31 mouse cellular contexts compared by ENCODE assay signal in the genomic region with DNA sequence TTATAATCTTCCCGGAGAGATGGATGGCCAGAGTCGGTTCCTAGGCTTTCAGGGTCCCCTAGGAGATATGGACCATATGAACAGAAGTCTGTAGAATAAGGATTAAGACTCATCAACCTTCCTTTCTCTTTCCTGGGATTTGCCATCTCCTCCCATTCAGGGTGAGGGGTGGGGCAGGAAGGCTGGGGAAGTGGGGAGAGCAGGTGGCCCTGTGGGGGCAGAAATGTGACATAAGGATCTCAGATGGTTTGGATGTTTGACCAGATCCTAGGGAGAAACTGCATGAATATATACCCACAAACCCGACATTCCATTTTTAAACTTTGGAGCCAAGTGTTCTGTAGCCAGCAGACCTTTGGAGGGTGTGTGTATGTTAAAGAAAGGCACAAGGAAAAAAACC. TPM values are rescaled to one million over a fixed set of nuclear protein-coding genes. Genes with fewer than 3 reads are reported as not detected.
A peak's percentile ranks its signal among the peaks of the same experiment; 100 is the strongest.
DNase-seq lines count a peak whose midpoint lies in the region; ATAC-seq and TF ChIP-seq lines count a peak whose summit lies in the region.
"Had no signal": no experiment of that assay in that cellular context is flagged by ENCODE, and none has a peak within 500 bp of the region (broad histone marks: within the 10 kb centered on the region; RNA-seq: fewer than 3 reads in every experiment).

No protein-coding gene starts in this region.

- peak overlapping the region; percentile 98 for H3K27ac ChIP-seq in cerebellum, adult 2 months (ENCODE audit: insufficient read depth, low read length)
- no peak overlapping the region for H3K27ac ChIP-seq in hindbrain, postnatal 0 days
- no peak overlapping the region for H3K27ac ChIP-seq in hindbrain, embryonic 13.5 days
- no peak overlapping the region for H3K27ac ChIP-seq in midbrain, embryonic 15.5 days
- H3K27ac ChIP-seq in midbrain, embryonic 16.5 days (ENCODE audit: low read length): no peak overlapping the region
- H3K27ac ChIP-seq in olfactory bulb, adult 2 months (ENCODE audit: insufficient read depth, low read depth, low read length): no peak overlapping the region
- H3K27ac ChIP-seq in embryonic facial prominence, embryonic 10.5 days (replicated peaks): no peak overlapping the region
- H3K27ac ChIP-seq: forebrain, embryonic 12.5 days; liver, embryonic 13.5 days; stomach, embryonic 15.5 days had no signal

- no peaks in the 10 kb centered on the region for H3K27me3 ChIP-seq in cerebellum, adult 2 months (ENCODE audit: control insufficient read depth, insufficient read depth, low read length)
- no peaks in the 10 kb centered on the region for H3K27me3 ChIP-seq in hindbrain, postnatal 0 days (ENCODE audit: insufficient read depth, low read length)
- H3K27me3 ChIP-seq in hindbrain, embryonic 13.5 days: peaks cover 25% of the 10 kb centered on the region
- H3K27me3 ChIP-seq in midbrain, embryonic 15.5 days (replicated peaks): peaks cover 6% of the 10 kb centered on the region
- H3K27me3 ChIP-seq in midbrain, embryonic 16.5 days (ENCODE audit: control insufficient read depth, insufficient read depth, low read depth, low read length): no peaks in the 10 kb centered on the region; the same call in 1 of the 2 replicates
- H3K27me3 ChIP-seq in embryonic facial prominence, embryonic 10.5 days (replicated peaks; ENCODE audit: low read depth, poor library complexity, severe bottlenecking): peaks cover 88% of the 10 kb centered on the region

- no peaks in the 10 kb centered on the region for H3K36me3 ChIP-seq in hindbrain, postnatal 0 days (ENCODE audit: insufficient read depth, low read length)
- H3K36me3 ChIP-seq in hindbrain, embryonic 13.5 days: no peaks in the 10 kb centered on the region
- no peaks in the 10 kb centered on the region for H3K36me3 ChIP-seq in midbrain, embryonic 15.5 days (replicated peaks)
- no peaks in the 10 kb centered on the region for H3K36me3 ChIP-seq in midbrain, embryonic 16.5 days (ENCODE audit: control insufficient read depth, insufficient read depth, low read length)
- no peaks in the 10 kb centered on the region for H3K36me3 ChIP-seq in embryonic facial prominence, embryonic 10.5 days (replicated peaks)
- H3K36me3 ChIP-seq: forebrain, embryonic 12.5 days; hindbrain, embryonic 10.5 days; liver, embryonic 13.5 days; stomach, embryonic 15.5 days had no signal

- WGBS in cerebellum, adult 2 months: 12% methylated on average over 3 of the region's 3 CpGs
- 76% methylated on average over 3 of the region's 3 CpGs for WGBS in hindbrain, postnatal 0 days
- WGBS in hindbrain, embryonic 13.5 days: 84% methylated on average over 3 of the region's 3 CpGs
- WGBS in midbrain, embryonic 15.5 days: 68% methylated on average over 3 of the region's 3 CpGs
- WGBS in midbrain, embryonic 16.5 days: 83% methylated on average over 3 of the region's 3 CpGs
- WGBS in olfactory bulb, adult 2 months: 78% methylated on average over 3 of the region's 3 CpGs
- 86% methylated on average over 3 of the region's 3 CpGs for WGBS in embryonic facial prominence, embryonic 10.5 days

- DNase-seq in cerebellum, adult 2 months: peak in 1 of 2 experiments; percentile 73
- no peak for DNase-seq in cerebellum, adult 8-10 months
- no peak for DNase-seq in hindbrain, postnatal 0 days (ENCODE audit: low spot score)
- DNase-seq in embryonic facial prominence, embryonic 10.5 days (ENCODE audit: low spot score): no peak
- DNase-seq: adrenal gland, postnatal 10 days; gastrocnemius, postnatal 14 days; heart, postnatal 14 days; kidney, adult 9 months; kidney, postnatal 10 days; left cerebral cortex, postnatal 4 days; liver, embryonic 13.5 days; lung, adult 18-20 months; lung, postnatal 4 days; thymus, adult 18-20 months; thymus, postnatal 25 days had no signal

- H3K4me2 ChIP-seq in hindbrain, postnatal 0 days (ENCODE audit: low read depth, low read length): peak overlapping the region; percentile 59; the same call in 1 of the 2 replicates
- H3K4me2 ChIP-seq in hindbrain, embryonic 13.5 days: no peak overlapping the region
- 0 out of 2 replicates have a peak overlapping the region, but pooled peaks have one; percentile 5 for H3K4me2 ChIP-seq in midbrain, embryonic 15.5 days
- no peak overlapping the region; the same call in 1 of the 2 replicates for H3K4me2 ChIP-seq in midbrain, embryonic 16.5 days (ENCODE audit: low read length)
- H3K4me2 ChIP-seq: liver, embryonic 13.5 days; stomach, embryonic 15.5 days had no signal

- no peaks in the 10 kb centered on the region for H3K9me3 ChIP-seq in hindbrain, postnatal 0 days (ENCODE audit: low read length)
- H3K9me3 ChIP-seq in hindbrain, embryonic 13.5 days: no peaks in the 10 kb centered on the region
- H3K9me3 ChIP-seq in midbrain, embryonic 15.5 days: no peaks in the 10 kb centered on the region
- H3K9me3 ChIP-seq in midbrain, embryonic 16.5 days (replicated peaks; ENCODE audit: control insufficient read depth, low read length, poor library complexity, severe bottlenecking): no peaks in the 10 kb centered on the region
- no peaks in the 10 kb centered on the region for H3K9me3 ChIP-seq in embryonic facial prominence, embryonic 10.5 days
- H3K9me3 ChIP-seq: forebrain, embryonic 12.5 days; hindbrain, embryonic 10.5 days; liver, embryonic 13.5 days; stomach, embryonic 15.5 days had no signal

- peak overlapping the region; percentile 98 for H3K4me3 ChIP-seq in cerebellum, adult 2 months (replicated peaks; ENCODE audit: insufficient read depth, low read depth, low read length)
- no peak overlapping the region for H3K4me3 ChIP-seq in hindbrain, postnatal 0 days (ENCODE audit: low read length)
- no peak overlapping the region for H3K4me3 ChIP-seq in hindbrain, embryonic 13.5 days
- no peak overlapping the region for H3K4me3 ChIP-seq in midbrain, embryonic 15.5 days
- no peak overlapping the region for H3K4me3 ChIP-seq in midbrain, embryonic 16.5 days (ENCODE audit: low read depth, low read length)
- peak overlapping the region; percentile 7; the same call in 1 of the 2 replicates for H3K4me3 ChIP-seq in olfactory bulb, adult 2 months (ENCODE audit: insufficient read depth, low read depth, low read length)
- H3K4me3 ChIP-seq in embryonic facial prominence, embryonic 10.5 days: no peak overlapping the region
- H3K4me3 ChIP-seq: erythroblast, embryonic 14.5 days; liver, embryonic 13.5 days; megakaryocyte, embryonic 14.5 days; stomach, embryonic 15.5 days had no signal

- 0 out of 2 replicates have a peak, but pooled peaks have one; percentile 14 for TF ChIP-seq POLR2A in cerebellum, adult 2 months (IDR thresholded peaks at IDR 0.05; ENCODE audit: borderline replicate concordance, insufficient read depth, low read length)
- no peak for TF ChIP-seq POLR2A in olfactory bulb, adult 2 months (IDR thresholded peaks at IDR 0.05; ENCODE audit: insufficient read depth, low read depth, low read length)

- no peak for TF ChIP-seq CTCF in cerebellum, adult 2 months (IDR thresholded peaks at IDR 0.05; ENCODE audit: borderline replicate concordance, insufficient read depth, low read depth, low read length)
- TF ChIP-seq CTCF in hindbrain, postnatal 0 days (IDR thresholded peaks at IDR 0.05; ENCODE audit: low read depth): no peak
- TF ChIP-seq CTCF in olfactory bulb, adult 2 months (IDR thresholded peaks at IDR 0.05; ENCODE audit: insufficient read depth, low read depth, low read length): no peak

- no peak for ATAC-seq in hindbrain, postnatal 0 days
- ATAC-seq in hindbrain, embryonic 13.5 days (ENCODE audit: low FRiP score): no peak
- no peak for ATAC-seq in midbrain, embryonic 15.5 days (replicated peaks)
- ATAC-seq in midbrain, embryonic 16.5 days: no peak
- ATAC-seq: intestine, postnatal 0 days; lung, postnatal 0 days; Patski had no signal

- peaks cover 30% of the 10 kb centered on the region for H3K4me1 ChIP-seq in cerebellum, adult 2 months (ENCODE audit: control insufficient read depth, insufficient read depth, low read length)
- peaks cover 8% of the 10 kb centered on the region for H3K4me1 ChIP-seq in hindbrain, postnatal 0 days (ENCODE audit: insufficient read depth, low read length)
- peaks cover 38% of the 10 kb centered on the region for H3K4me1 ChIP-seq in hindbrain, embryonic 13.5 days (replicated peaks)
- H3K4me1 ChIP-seq in midbrain, embryonic 15.5 days: peaks cover 23% of the 10 kb centered on the region
- peaks cover 17% of the 10 kb centered on the region for H3K4me1 ChIP-seq in midbrain, embryonic 16.5 days (ENCODE audit: control insufficient read depth, insufficient read depth, low read length)
- peaks cover 32% of the 10 kb centered on the region for H3K4me1 ChIP-seq in olfactory bulb, adult 2 months (ENCODE audit: control insufficient read depth, insufficient read depth, low read length)
- H3K4me1 ChIP-seq in embryonic facial prominence, embryonic 10.5 days: peaks cover 22% of the 10 kb centered on the region

- H3K9ac ChIP-seq in hindbrain, postnatal 0 days (replicated peaks; ENCODE audit: low read length): no peak overlapping the region
- no peak overlapping the region for H3K9ac ChIP-seq in hindbrain, embryonic 13.5 days
- H3K9ac ChIP-seq in midbrain, embryonic 15.5 days: no peak overlapping the region
- H3K9ac ChIP-seq in midbrain, embryonic 16.5 days (ENCODE audit: low read depth, low read length): no peak overlapping the region
- H3K9ac ChIP-seq: liver, embryonic 13.5 days; stomach, embryonic 15.5 days had no signal

RNA-seq across cellular contexts. Expression of gene Kcnj9, which starts 1.1 kb away (rescaled TPM):
- 116 and 130 TPM in 2 replicates for polyA plus RNA-seq in cerebellum, adult 2 months (2012; rRNA removed)
- total RNA-seq in hindbrain, postnatal 0 days (2014; rRNA removed): 8.0 and 9.8 TPM in 2 replicates
- polyA plus RNA-seq in hindbrain, postnatal 0 days (2015; fragmentation: Nextera tagmentation; extraction: Ambion mirVana): 3.6 and 4.2 TPM in 2 replicates
- 2.2 and 2.5 TPM in 2 replicates for polyA plus RNA-seq in hindbrain, embryonic 13.5 days (2015; fragmentation: Nextera tagmentation; extraction: Ambion mirVana)
- 5.6 and 5.9 TPM in 2 replicates for polyA plus RNA-seq in midbrain, embryonic 15.5 days (2015; fragmentation: Nextera tagmentation; extraction: Ambion mirVana)
- 7.7 and 7.8 TPM in 2 replicates for polyA plus RNA-seq in midbrain, embryonic 16.5 days (2015; fragmentation: Nextera tagmentation; extraction: Ambion mirVana)
- polyA plus RNA-seq in olfactory bulb, adult 2 months (2012; ENCODE audit: insufficient read depth, insufficient read length, low replicate concordance, missing spikeins): not detected in 2 replicates
- polyA plus RNA-seq in embryonic facial prominence, embryonic 10.5 days (2016; fragmentation: Nextera tagmentation; extraction: Ambion mirVana): 0.10 and 0.11 TPM in 2 replicates
- total RNA-seq: gastrocnemius, postnatal 14 days; granulocyte monocyte progenitor cell, adult 5-6 weeks; heart, postnatal 14 days; MEL; monocyte, adult 5-6 weeks had no signal
- polyA plus RNA-seq: heart, embryonic 14.5 days; liver, embryonic 13.5 days; lung, postnatal 0 days had no signal

RNA-seq across cellular contexts. Expression of gene Kcnj10, which starts 13.0 kb away (rescaled TPM):
- 141 and 174 TPM in 2 replicates for polyA plus RNA-seq in cerebellum, adult 2 months (2012; rRNA removed)
- total RNA-seq in hindbrain, postnatal 0 days (2014; rRNA removed): 8.6 and 10.0 TPM in 2 replicates
- polyA plus RNA-seq in hindbrain, postnatal 0 days (2015; fragmentation: Nextera tagmentation; extraction: Ambion mirVana): 5.4 and 5.6 TPM in 2 replicates
- 1.6 and 1.7 TPM in 2 replicates for polyA plus RNA-seq in hindbrain, embryonic 13.5 days (2015; fragmentation: Nextera tagmentation; extraction: Ambion mirVana)
- polyA plus RNA-seq in midbrain, embryonic 15.5 days (2015; fragmentation: Nextera tagmentation; extraction: Ambion mirVana): 1.8 TPM in 2 replicates
- polyA plus RNA-seq in midbrain, embryonic 16.5 days (2015; fragmentation: Nextera tagmentation; extraction: Ambion mirVana): 1.5 and 2.5 TPM in 2 replicates
- polyA plus RNA-seq in olfactory bulb, adult 2 months (2012; ENCODE audit: insufficient read depth, insufficient read length, low replicate concordance, missing spikeins): 93.5 and 169 TPM in 2 replicates
- 0.09 and 0.15 TPM in 2 replicates for polyA plus RNA-seq in embryonic facial prominence, embryonic 10.5 days (2016; fragmentation: Nextera tagmentation; extraction: Ambion mirVana)
- total RNA-seq: monocyte, adult 5-6 weeks had no signal
- polyA plus RNA-seq: erythroblast, embryonic 14.5 days; heart, embryonic 14.5 days had no signal

RNA-seq across cellular contexts. Expression of gene Atp1a2, which starts 30.2 kb away (rescaled TPM):
- polyA plus RNA-seq in cerebellum, adult 2 months (2012; rRNA removed): 535 and 584 TPM in 2 replicates
- total RNA-seq in hindbrain, postnatal 0 days (2014; rRNA removed): 546 and 572 TPM in 2 replicates
- polyA plus RNA-seq in hindbrain, postnatal 0 days (2015; fragmentation: Nextera tagmentation; extraction: Ambion mirVana): 119 and 123 TPM in 2 replicates
- 41.5 and 42.3 TPM in 2 replicates for polyA plus RNA-seq in hindbrain, embryonic 13.5 days (2015; fragmentation: Nextera tagmentation; extraction: Ambion mirVana)
- 56.5 and 63.1 TPM in 2 replicates for polyA plus RNA-seq in midbrain, embryonic 15.5 days (2015; fragmentation: Nextera tagmentation; extraction: Ambion mirVana)
- 53.2 and 69.0 TPM in 2 replicates for polyA plus RNA-seq in midbrain, embryonic 16.5 days (2015; fragmentation: Nextera tagmentation; extraction: Ambion mirVana)
- polyA plus RNA-seq in olfactory bulb, adult 2 months (2012; ENCODE audit: insufficient read depth, insufficient read length, low replicate concordance, missing spikeins): 130 and 318 TPM in 2 replicates
- polyA plus RNA-seq in embryonic facial prominence, embryonic 10.5 days (2016; fragmentation: Nextera tagmentation; extraction: Ambion mirVana): 1.2 and 1.4 TPM in 2 replicates
- total RNA-seq: granulocyte monocyte progenitor cell, adult 5-6 weeks; MEL; monocyte, adult 5-6 weeks had no signal
- polyA plus RNA-seq: erythroblast, embryonic 14.5 days had no signal

RNA-seq across cellular contexts. Expression of gene Pigm, which starts 48.3 kb away (rescaled TPM):
- 7.5 and 7.9 TPM in 2 replicates for polyA plus RNA-seq in cerebellum, adult 2 months (2012; rRNA removed)
- total RNA-seq in hindbrain, postnatal 0 days (2014; rRNA removed): 12.2 and 14.7 TPM in 2 replicates
- 2.7 and 3.0 TPM in 2 replicates for polyA plus RNA-seq in hindbrain, postnatal 0 days (2015; fragmentation: Nextera tagmentation; extraction: Ambion mirVana)
- 4.7 and 4.9 TPM in 2 replicates for polyA plus RNA-seq in hindbrain, embryonic 13.5 days (2015; fragmentation: Nextera tagmentation; extraction: Ambion mirVana)
- polyA plus RNA-seq in midbrain, embryonic 15.5 days (2015; fragmentation: Nextera tagmentation; extraction: Ambion mirVana): 4.0 and 4.1 TPM in 2 replicates
- 3.4 and 3.5 TPM in 2 replicates for polyA plus RNA-seq in midbrain, embryonic 16.5 days (2015; fragmentation: Nextera tagmentation; extraction: Ambion mirVana)
- polyA plus RNA-seq in olfactory bulb, adult 2 months (2012; ENCODE audit: insufficient read depth, insufficient read length, low replicate concordance, missing spikeins): not detected in 2 replicates
- 10.2 and 11.1 TPM in 2 replicates for polyA plus RNA-seq in embryonic facial prominence, embryonic 10.5 days (2016; fragmentation: Nextera tagmentation; extraction: Ambion mirVana)

Comparison
In these comparisons a context has a peak if more than half of its experiments do, and no peak if none do; other contexts are left out.
1. H3K4me2 ChIP-seq: peak in hindbrain, postnatal 0 days (single experiment) and midbrain, embryonic 15.5 days (single experiment); none in hindbrain, embryonic 13.5 days (single experiment) and midbrain, embryonic 16.5 days (single experiment).
2. H3K4me3 ChIP-seq: peak in cerebellum, adult 2 months (single experiment) and olfactory bulb, adult 2 months (single experiment); none in hindbrain, postnatal 0 days (single experiment), hindbrain, embryonic 13.5 days (single experiment), midbrain, embryonic 15.5 days (single experiment), midbrain, embryonic 16.5 days (single experiment) and embryonic facial prominence, embryonic 10.5 days (single experiment).
3. RNA of gene Kcnj10, which starts 13.0 kb away (polyA plus RNA-seq): 141 to 174 TPM in cerebellum, adult 2 months and 93.5 to 169 TPM in olfactory bulb, adult 2 months; 5.4 to 5.6 TPM in hindbrain, postnatal 0 days, 1.5 to 2.5 TPM in midbrain, embryonic 16.5 days, 1.8 TPM in midbrain, embryonic 15.5 days, 1.6 to 1.7 TPM in hindbrain, embryonic 13.5 days and 0.09 to 0.15 TPM in embryonic facial prominence, embryonic 10.5 days; every median in the first group is over 10 times any median in the second.
4. RNA of gene Atp1a2, which starts 30.2 kb away (polyA plus RNA-seq): 535 to 584 TPM in cerebellum, adult 2 months, 130 to 318 TPM in olfactory bulb, adult 2 months, 119 to 123 TPM in hindbrain, postnatal 0 days, 53.2 to 69.0 TPM in midbrain, embryonic 16.5 days, 56.5 to 63.1 TPM in midbrain, embryonic 15.5 days and 41.5 to 42.3 TPM in hindbrain, embryonic 13.5 days; 1.2 to 1.4 TPM in embryonic facial prominence, embryonic 10.5 days; every median in the first group is over 10 times any median in the second.